Mouse (Mus musculus) heart, postnatal 10 days (tissue): ENCODE results near the gene Zfp266. TPM values are rescaled to one million over a fixed set of nuclear protein-coding genes. Genes with fewer than 3 reads are reported as not detected.
"Not testable (repeated sequence)": the region's sequence is repeated elsewhere in the genome, so short reads cannot be mapped to it uniquely, and the experiment has no call there.

Source experiments
- DNase-seq, 2 experiments: peaks; one replicate each; pipeline ENCODE4 v3.0.0; 2021
- intact Hi-C: fragments of 180-260 bp; cut with DNase I; formaldehyde crosslinking; loops from one replicate; pipeline ENCODE4 v1.15.1; 2025
- total RNA-seq, 2 experiments: library from RNA; stranded (reverse); gene quantifications; 2 replicates each; pipeline ENCODE4 v1.2.3; 2021

The Zfp266 gene
- 10 to 100 TPM; 40.1 to 48.1 TPM for total RNA-seq

DNA sequence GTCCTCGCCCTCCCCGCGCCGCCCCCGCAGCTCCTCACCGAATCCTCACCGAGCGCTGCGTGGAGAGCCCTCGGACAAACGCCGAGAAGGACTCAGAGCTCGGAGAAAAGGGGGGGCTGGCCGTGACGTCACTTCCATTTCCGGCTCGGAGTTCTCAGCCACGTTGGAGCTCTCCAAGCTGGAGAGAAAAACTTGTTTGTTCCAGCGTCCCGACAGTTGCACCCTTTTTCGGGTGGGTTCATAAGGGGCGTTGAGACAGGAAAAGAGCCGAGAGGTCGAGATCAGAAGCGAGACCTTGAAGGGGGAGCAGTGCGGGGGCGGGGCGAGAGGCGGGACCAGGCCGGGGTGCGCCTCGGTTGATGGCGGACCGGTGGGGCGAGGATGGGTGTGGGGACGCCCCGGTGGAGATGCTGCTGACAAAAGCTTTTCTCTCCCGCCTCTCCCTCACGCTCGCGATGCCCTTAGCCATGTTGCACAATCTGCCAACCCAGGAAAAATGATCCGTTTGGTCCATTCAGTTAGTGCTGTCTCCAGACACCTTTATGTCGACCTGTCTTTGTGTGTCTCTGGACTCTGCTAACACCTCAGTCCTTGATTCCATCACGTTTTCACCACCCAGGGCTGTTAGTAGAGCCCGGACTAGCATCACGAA, at the start of gene Zfp266:
Gene Zfp266, minus strand, starts transcription at position 112 of the 652 bp plus-strand sequence.
- intact Hi-C loops: loop anchor here (2.0 kb wide), 1 partner anchor 59 kb away; the partner anchor contains the start of gene Zfp846
- DNase-seq: peak; percentile 93 to 94

DNA sequence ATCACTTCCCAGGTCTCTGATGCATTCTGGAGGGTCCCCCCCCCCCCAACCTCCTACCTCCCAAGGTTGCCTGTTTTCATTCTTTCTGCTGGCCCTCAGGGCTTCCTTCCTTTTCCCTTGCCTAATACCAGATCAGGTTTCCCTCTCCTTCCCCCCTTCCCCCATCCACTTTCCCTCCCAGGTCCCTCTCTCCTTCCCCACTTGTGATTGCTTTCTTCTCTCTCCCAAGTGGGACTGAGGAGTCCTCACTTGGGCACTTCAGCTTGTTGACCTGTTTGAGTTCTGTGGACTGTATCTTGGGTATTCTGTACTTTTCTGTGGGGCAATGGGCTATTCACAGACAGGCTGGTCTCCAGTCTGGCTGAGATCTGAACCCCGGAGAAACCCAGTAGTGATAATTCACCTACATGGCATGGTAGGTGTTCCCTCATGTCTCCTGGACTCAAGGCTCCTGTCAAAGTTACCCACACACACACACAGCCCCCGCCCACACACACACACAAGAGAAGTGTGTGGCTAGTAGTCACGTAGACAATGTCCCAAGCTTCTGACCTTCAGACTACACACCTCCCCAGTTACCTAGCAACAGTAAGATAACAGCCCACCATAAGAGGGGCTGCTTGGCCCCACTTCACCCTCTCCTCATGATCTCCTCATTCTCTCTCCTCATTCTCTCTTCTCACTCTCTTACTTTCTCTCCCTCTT, 44.3 kb upstream of the Zfp266 start:
- intact Hi-C loops, DNase-seq: not testable (repeated sequence)

DNA sequence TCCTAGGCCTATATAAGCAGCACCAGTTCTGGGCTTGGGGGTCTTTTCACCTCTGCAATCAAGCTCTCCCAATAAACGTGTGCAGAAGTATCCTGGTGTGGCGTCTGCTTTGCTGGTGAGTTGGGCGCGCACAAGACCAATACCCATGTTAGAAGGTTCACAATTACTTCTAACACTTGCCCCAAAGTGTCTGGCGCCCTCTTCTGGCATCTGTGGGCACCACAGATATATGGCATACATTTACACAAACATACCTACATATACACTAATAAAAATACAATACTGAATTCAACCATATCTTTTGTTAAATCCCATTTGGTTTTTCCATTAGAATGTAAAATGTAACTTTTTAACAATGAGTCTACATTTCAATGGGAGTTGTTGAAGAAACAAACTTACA, 41.0 kb upstream of the Zfp266 start:
- DNase-seq: no peak
- intact Hi-C loops: no loop called here

DNA sequence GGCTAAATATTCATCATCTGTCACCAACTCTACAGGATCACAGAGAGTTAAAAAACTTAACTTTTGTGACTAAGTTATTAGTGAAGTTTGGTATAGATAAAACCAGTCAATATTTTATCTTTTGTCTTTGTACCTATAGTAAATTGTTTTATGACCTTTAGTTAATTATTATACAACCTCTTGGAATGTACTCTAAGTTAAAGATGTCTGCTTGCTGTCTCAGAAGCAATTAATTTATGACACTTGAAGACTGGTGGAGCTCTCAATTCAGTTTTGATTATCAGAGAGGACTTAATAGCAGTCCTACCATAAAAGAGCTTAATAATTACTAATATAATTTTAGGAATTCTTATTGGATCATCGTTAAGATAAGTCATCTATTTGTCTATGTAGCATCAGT, 31.5 kb upstream of the Zfp266 start:
- DNase-seq: no peak
- intact Hi-C loops: loop anchor here (1.0 to 2.0 kb wide), 2 partner anchors 28 to 90 kb away; partner anchors contain the start of genes Ubl5 and Zfp846

DNA sequence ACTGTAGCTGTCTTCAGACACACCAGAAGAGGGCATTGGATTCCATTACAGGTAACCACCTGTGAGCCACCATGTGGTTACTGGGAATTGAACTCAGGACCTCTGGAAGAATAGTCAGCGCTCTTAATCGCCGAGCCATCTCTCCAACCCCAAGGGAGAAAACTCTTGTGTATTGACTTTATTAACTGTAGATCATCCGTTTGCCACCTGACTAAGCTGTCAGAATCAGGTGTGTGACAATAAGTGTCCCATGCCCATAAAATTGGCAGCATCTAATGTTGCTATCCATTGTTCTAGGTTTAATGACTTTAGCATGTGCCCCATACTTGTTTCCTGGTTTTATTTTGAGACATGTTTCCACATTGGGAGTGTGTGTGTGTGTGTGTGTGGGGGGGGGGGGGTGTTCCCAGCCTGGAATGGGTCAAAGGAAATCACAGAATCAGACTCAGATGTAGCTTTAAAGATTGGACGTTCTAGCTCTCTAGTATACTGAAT, 30.6 kb upstream of the Zfp266 start:
- DNase-seq: peak; percentile 9 to 32
- intact Hi-C loops: loop anchor here (1.0 to 2.0 kb wide), 2 partner anchors 29 to 90 kb away; partner anchors contain the start of genes Ubl5 and Zfp846

DNA sequence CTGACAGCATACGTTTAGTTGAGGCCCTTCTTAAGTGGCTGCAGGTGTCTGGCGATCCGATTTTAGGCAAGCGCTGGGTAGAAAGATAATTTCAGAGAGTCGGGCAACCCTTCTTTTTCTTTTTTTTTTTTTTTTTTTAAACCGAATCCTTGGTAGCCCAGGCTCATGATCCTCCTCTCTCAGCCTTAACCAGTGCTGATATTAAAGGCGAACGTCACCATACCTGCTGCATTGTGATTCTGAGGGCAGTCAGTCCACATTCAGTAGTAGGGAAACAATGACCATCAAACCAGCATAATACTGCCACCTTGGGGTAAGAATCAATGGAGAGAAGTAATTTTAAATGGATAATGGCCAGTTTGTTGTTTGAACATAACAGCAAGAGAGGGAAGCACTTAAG, 23.9 kb upstream of the Zfp266 start:
- intact Hi-C loops: loop anchor here (1.0 to 2.0 kb wide), 3 partner anchors 36 to 78 kb away; partner anchors contain the start of genes Zfp426 and Zfp846
- DNase-seq: peak; percentile 44 to 56

DNA sequence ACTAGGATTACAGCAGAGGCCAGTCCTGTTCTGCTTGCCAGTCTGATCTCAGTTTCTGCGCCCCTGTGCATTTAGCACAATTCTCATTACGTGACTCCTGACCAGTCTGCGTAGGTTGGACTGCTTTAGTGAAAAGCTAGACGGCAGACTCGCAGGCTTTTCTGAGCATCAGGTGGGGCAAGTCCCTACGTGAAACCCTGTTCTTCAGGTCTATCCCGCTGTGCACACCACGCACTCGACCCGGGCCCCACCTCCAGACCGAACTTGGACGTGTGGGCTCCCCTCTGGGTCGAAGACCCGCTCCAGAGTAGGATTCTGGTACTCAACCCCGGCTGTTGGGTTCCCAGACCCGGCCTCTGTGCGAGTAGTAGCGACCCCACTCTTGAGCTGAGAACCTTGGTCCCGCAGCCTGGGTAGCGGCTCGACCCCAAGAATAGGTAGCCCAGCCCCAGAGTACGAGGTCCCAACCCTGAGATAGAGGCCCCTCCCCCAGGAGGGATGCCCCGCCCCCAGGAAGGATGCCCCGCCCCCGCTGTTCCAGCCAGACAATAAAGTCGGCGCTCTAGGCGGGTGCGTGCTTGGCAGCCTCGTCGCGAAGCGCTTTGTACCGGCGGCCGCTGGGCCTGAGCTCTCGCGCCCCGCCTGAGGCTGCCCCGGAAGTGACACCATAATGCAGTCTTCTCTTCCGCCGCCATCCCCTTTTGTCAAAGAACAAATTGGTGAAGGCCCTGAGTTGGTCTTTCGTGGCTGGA, 23.0 kb upstream of the Zfp266 start:
- intact Hi-C loops: loop anchor here (2.0 kb wide), 2 partner anchors 37 to 51 kb away; partner anchors contain the start of genes Zfp426 and Zfp846

DNA sequence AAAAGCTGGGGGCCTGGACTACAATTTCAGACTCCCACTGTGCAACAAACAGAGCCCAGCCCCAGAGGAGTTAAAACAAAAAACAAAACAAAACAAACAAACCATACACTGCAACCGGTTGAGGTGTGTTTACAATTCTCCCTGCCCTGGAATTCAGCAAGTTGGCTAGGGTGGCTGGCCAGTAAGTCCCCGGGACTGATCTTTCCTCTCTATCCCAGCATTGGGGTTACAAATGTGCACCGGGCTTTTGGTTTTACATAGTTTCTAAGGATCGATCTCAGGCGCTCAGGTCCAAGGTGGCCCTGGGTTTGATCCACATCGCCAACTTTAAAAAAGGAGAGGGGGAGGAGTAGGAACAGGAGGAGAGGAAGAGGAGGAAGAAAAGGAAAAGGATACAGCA, 22.3 kb upstream of the Zfp266 start:
- DNase-seq: no peak
- intact Hi-C loops: no loop called here

More for the DNA sequence above, 23.0 kb upstream of the Zfp266 start:
- peak; percentile 86 to 89 for DNase-seq

DNA sequence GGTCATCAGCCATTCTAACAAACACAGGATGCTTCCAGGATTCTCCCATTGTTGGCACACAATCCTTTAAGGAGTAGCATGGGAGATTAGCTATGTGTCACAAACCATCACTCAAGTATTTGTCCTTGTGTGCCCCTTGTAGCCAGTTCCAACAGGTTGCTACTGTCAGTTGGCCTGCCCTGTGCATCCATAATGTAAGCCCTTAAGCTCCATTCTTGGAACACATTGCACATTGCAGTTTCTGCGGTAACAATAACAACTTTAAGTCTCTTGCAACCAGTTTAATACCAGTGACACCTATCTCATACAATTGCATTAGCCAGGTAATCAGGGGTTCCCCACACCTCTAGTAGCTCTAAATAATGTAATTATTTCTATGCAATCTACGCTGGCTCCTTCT, 15.4 kb upstream of the Zfp266 start:
- no peak for DNase-seq
- intact Hi-C loops: no loop called here

DNA sequence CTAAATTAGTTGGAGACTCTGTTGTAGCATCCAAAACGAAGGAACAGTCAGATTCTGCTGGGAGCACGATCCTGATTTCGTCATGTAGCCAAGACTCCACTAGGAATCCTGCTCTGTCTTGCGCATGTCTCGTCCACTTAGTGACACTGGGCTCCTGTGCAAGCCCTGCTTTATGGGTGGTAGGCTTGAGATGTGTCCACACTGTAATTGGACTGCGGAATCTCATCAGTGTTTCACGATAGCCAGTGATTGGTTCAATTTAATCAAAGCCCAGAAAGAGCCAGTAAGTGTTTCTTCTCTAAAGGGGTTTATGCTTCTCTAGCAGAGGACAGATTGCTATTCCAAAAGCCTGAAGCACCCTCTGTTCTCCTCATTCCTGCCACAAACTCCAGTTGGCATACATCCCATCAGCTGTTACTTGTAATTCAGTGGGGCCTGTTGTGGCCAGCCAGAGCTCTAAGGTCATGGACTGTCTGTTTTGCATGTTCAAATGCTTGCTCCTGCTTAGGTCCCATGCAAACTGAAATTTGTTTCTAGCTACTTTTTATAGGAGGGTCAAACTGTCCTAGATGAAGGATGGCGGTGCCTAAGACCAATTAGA, 13.2 kb upstream of the Zfp266 start:
- intact Hi-C loops: no loop called here
- no peak for DNase-seq

DNA sequence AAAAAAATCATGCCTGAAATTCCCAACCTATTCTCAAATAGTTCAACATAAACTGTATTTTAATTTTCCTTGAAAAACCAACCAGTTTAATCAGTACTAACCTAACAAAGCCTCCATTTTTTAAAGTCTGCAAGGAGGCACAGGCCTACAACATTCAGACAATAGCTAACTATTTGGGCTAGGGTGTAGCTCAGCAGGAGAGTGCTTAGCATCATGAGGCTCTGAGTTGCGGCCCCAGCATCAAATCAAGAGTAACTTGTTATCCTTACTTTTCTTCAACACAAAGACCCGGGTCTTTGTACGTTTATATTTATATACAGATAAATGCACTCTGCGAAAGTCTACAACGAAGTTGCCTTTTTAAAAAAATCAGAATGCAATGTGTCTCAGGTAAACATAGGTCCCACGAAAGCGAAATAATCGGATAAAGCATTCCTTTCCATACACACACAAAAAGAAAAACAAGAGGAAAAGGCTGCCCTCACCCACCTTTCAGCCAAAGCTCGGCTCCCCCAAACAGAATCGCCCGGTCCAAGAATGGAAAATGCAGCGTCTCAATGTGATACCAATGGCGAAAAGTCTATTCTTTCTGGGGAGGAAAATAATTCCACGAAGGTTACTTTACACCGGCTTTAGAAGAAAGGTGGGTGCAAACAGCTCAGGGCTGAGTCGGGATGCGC, 546 bp downstream of the Zfp266 start:
- DNase-seq: peak in 1 of 2 experiments; percentile 14
- intact Hi-C loops: loop anchor here (2.0 kb wide), 1 partner anchor 60 kb away; the partner anchor contains the start of gene Zfp846

DNA sequence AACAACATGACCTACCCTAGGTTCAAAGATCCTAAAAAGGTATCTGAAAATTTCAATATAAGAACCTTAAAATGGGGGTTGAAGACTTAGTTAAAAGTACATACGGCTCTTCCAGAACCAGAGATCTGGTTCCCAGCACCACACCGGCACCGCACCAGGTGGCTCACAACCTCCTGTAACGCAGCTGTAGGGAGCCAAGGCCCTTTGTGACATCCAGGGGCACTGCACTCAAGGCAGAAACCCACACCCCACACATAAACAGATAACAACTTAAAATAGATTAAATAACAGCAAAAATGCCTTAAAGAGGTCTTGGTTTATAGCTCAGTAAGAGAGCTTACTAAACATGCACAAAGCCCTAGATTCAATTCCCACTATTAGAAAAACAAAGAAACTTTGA, 1.3 kb downstream of the Zfp266 start:
- intact Hi-C loops: loop anchor here (2.0 kb wide), 1 partner anchor 61 kb away; the partner anchor contains the start of gene Zfp846
- DNase-seq: no peak

DNA sequence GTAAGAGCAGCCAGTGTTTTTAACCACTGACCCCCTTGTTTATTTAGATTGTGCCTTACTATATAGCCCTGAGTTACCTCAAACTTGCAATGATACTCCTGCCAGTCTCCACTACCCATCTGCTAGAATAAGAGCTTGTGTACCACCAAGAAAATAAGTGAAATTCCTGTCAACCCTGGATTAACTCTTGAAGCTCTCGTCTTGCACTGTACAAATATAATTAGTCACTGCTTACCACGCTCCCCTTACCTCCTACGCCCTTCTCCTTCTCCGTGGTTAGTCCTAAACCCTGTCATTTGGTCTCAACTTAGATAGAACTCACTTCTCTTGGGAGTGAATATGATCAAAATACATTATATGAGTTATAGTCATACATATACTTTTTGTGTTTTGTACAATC, 2.5 kb downstream of the Zfp266 start:
- intact Hi-C loops: no loop called here
- DNase-seq: no peak

DNA sequence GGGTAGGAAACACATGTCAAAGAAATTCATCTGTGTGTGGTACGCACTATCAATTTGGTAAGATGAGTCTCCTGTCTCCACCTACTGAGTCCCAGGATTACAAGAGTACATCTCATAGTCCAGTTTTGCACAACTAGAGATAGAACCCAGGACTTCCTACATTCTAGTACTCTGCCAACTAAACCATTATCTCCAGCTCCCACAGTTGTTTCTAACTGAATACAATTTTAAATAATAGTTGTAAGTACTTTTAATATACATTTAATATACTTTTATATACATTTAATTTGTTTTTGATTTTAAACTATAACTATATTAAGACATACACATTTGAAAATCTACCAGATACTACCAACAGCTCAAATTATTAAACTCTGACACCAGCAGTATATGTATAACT, 3.5 kb downstream of the Zfp266 start:
- DNase-seq: no peak
- intact Hi-C loops: no loop called here

DNA sequence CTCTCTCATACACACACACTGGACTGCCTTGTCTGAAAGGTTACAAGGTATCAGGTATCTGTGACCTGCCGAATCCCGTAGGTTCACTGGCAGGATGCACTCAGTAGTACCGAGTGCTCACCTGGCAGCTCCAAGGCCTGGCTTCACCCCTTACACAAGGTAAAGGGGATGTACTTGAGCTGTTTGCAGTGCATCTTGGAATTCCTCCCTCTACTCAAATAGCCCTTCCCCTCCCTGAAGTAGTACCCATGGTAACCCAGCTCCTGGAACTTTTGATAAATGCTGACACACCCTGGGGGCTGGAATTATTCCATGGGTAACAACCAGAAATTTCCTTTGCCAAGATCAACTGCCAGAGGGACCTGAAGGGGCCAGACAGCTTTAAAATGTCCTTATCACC, 7.2 kb downstream of the Zfp266 start:
- DNase-seq: no peak
- intact Hi-C loops: no loop called here

DNA sequence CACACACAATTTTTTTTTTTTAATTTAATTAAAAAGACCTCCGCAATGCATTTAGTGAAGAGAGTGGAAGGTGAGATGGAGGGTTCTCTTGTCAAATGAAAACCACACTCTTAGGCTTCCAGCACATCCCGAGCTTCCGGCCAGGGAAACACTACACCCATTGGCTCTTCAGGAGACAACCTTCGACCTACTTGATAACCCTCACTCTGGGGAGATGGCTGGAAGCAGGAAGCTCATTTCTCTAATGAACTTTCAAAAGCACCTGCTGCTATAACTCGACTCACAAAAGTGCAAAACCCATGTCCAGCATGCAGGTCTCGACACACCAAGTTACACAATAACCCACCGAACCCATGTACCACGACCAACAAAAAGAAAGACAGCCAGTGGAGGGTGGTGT, 8.5 kb downstream of the Zfp266 start:
- DNase-seq: no peak
- intact Hi-C loops: no loop called here

DNA sequence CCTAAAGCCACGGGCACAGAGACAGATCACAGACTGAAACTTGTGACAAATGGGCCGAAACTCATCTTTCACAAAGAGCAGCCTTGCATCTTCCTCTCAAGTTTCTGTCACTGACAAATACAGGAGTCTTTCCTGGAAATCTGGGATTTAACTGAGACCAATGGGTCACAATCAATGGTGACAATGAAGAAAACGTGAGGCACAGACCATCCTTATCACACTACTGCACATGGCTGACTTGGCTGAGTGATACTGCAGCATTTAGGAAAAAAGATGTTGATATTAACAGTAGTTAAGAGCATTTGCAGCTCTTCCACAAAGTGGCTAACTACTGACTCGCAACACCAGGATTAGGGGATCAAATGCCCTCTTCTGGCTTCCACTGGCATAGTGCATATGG, 9.6 kb downstream of the Zfp266 start:
- intact Hi-C loops: no loop called here
- no peak for DNase-seq

DNA sequence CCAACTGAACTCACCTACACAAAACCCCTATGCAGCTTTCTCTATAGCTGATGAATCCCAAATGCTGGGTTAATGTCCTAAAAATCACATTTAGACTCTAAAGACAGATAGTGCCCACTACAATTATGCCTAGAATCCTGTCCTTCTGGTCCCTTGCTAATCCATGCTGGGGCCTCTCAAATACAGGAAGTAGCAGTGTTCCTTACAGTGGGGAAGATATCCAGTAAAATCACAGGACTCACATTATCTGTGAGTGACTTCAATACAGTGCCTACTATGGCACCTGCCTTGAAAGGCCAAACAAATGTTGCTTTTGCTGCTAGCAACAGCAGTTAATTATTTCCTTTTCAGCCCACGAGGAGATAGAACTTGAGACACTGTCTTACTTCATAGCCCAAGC, 10.9 kb downstream of the Zfp266 start:
- intact Hi-C loops: no loop called here
- DNase-seq: no peak

DNA sequence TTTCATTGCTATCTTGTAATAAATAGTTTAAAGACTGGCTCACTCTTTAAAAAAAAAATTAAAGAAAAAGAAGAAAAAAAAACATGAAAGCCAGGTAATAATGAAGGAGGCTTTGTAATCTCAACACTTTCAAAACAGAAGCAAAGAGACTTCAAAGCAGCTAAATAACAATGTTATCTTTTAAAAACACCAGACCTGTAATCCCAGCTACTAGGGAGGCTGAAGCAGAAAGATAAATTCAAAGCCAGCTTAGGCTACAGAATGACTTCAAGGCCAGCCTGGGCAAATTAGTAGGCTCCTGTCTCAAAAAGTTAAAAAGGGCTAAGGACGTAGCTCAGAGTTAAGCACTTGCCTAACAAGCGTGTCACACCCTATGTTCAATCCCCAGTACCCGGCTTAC, 11.5 kb downstream of the Zfp266 start:
- no peak for DNase-seq
- intact Hi-C loops: no loop called here

DNA sequence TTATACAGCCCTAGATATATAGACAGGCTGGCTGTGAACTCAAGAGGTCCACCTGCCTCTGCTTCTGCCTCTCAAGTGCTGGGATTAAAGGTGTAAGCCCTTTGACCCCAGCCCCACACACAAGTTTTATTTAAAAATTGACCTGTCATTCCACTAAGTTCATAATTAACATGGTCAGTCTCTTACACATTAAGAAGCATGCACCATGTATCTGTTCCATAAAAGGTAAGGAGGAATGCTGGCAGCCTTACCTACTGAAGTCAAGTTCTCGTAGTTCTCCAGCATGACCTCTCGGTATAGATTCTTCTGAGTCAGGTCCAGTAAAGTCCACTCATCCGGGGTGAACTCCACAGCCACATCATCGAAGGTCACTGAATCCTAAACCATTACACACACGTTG, 16.4 kb downstream of the Zfp266 start:
- intact Hi-C loops: no loop called here
- no peak for DNase-seq
